Mouse (Mus musculus) midbrain, postnatal 0 days (tissue): Measurements from ENCODE around the gene Gm20075. TPM values are rescaled to one million over a fixed set of nuclear protein-coding genes. Genes with fewer than 3 reads are reported as not detected.
"Not testable (repeated sequence)": the region's sequence is repeated elsewhere in the genome, so short reads cannot be mapped to it uniquely, and the experiment has no call there.

Experiments
- ATAC-seq: fragments of 200-750 bp; cut with Nextera tagmentation; 2 replicates; pipeline ENCODE4 v1.8.0; 2017; ENCODE audit warnings: moderate number of reproducible peaks, mild to moderate bottlenecking, moderate TSS enrichment, moderate library complexity; ENCODE audit not compliant: low FRiP score
- DNase-seq: peaks from one replicate; pipeline ENCODE4 v3.0.0-alpha.2; 2015; ENCODE audit warnings: low spot score
- H3K27ac ChIP-seq: fragments of 300-500 bp; sonication (generic); 2 replicates; pipeline ENCODE4 v1.5.1; 2014; ENCODE audit warnings: low read depth, mild to moderate bottlenecking, low read length, mixed read lengths
- H3K27me3 ChIP-seq: fragments of 300-500 bp; sonication (generic); 2 replicates; pipeline ENCODE4 v1.6.1; 2014; ENCODE audit warnings: low read length, control low read depth, mixed read lengths; ENCODE audit not compliant: insufficient read depth
- H3K36me3 ChIP-seq: fragments of 300-500 bp; sonication (generic); 2 replicates; pipeline ENCODE4 v1.6.1; 2014; ENCODE audit warnings: low read length, control low read depth, mixed read lengths; ENCODE audit not compliant: insufficient read depth
- H3K4me1 ChIP-seq: fragments of 300-500 bp; sonication (generic); 2 replicates; pipeline ENCODE4 v1.6.1; 2014; ENCODE audit warnings: mild to moderate bottlenecking, control low read depth, antibody characterized with exemption, low read length, mixed read lengths; ENCODE audit not compliant: insufficient read depth
- H3K4me2 ChIP-seq: fragments of 300-500 bp; sonication (generic); 2 replicates; pipeline ENCODE4 v1.6.1; 2014; ENCODE audit warnings: low read depth, mild to moderate bottlenecking, low read length, mixed read lengths; ENCODE audit not compliant: poor library complexity, severe bottlenecking
- H3K4me3 ChIP-seq: fragments of 300-500 bp; sonication (generic); 2 replicates; pipeline ENCODE4 v1.5.1; 2014; ENCODE audit warnings: low read depth, mild to moderate bottlenecking, low read length, moderate library complexity
- H3K9ac ChIP-seq: fragments of 300-500 bp; sonication (generic); replicated peaks from 2 replicates; pipeline ENCODE4 v1.6.1; 2014; ENCODE audit warnings: mild to moderate bottlenecking, low read length, moderate library complexity, mixed read lengths; ENCODE audit not compliant: poor library complexity, severe bottlenecking
- H3K9me3 ChIP-seq: fragments of 300-500 bp; sonication (generic); 2 replicates; pipeline ENCODE4 v1.6.1; 2016; ENCODE audit warnings: low read length, control low read depth
- CTCF ChIP-seq: IDR thresholded peaks from 2 replicates; pipeline ENCODE4 v1.5.1; 2016; ENCODE audit warnings: antibody characterized with exemption, mild to moderate bottlenecking
- WGBS: fragments of 180-500 bp; shearing (Covaris S2); extraction: QIAGEN DNeasy Blood & Tissue Kit; methylation state at CpG from one replicate; pipeline ENCODE4 v1.1.7; 2014; 5-methylcytosine and 5-hydroxymethylcytosine counted together
- polyA plus RNA-seq: library from polyadenylated mRNA; unstranded; fragments of >200 nt; fragmentation: Nextera tagmentation; extraction: Ambion mirVana; gene quantifications from 2 replicates; pipeline ENCODE4 v1.2.1, GENCODE M21; 2015
- total RNA-seq: library from RNA; depleted of rRNA; stranded (reverse); fragments of >200 nt; gene quantifications from 2 replicates; pipeline ENCODE4 v1.2.3, GENCODE M21; 2014

Gm20075 gene
- total and polyA plus RNA-seq, 2 experiments from 2014 or later: 4.5 to 11.3 TPM

- 97% methylated on average over 4 of the region's 4 CpGs for WGBS
- Histone ChIP-seq H3K27ac (no peak overlapping the region), H3K9me3 (no peaks in the 10 kb centered on the region), H3K4me1 (no peaks in the 10 kb centered on the region), H3K9ac (no peak overlapping the region), H3K36me3 (no peaks in the 10 kb centered on the region), H3K27me3 (no peaks in the 10 kb centered on the region), H3K4me3 (no peak overlapping the region), H3K4me2 (no peak overlapping the region)
- DNase-seq: no peak
- no peak for TF ChIP-seq CTCF
- ATAC-seq: no peak
Observed at GRCm38 (mm10) chr13:96106367-96106766, 25.2 kb upstream of the Gm20075 start.

GRCm38 (mm10) chr13:96090929-96091328, 9.8 kb upstream of the Gm20075 start:
- DNase-seq: no peak
- H3K9me3 ChIP-seq: no peaks in the 10 kb centered on the region
- no peaks in the 10 kb centered on the region for H3K36me3 ChIP-seq
- H3K4me2 ChIP-seq: no peak overlapping the region
- ATAC-seq: no peak
- H3K9ac ChIP-seq: no peak overlapping the region
- no peak overlapping the region for H3K27ac ChIP-seq
- 68% methylated on average over 4 of the region's 4 CpGs for WGBS
- no peak for TF ChIP-seq CTCF
- no peak overlapping the region for H3K4me3 ChIP-seq
- no peaks in the 10 kb centered on the region for H3K4me1 ChIP-seq
- H3K27me3 ChIP-seq: no peaks in the 10 kb centered on the region

- ATAC-seq: no peak
- no peak for TF ChIP-seq CTCF
- H3K27ac ChIP-seq: no peak overlapping the region
- no peaks in the 10 kb centered on the region for H3K9me3 ChIP-seq
- peak; percentile 12 for DNase-seq
- WGBS: 80% methylated on average over 7 of the region's 7 CpGs
- no peak overlapping the region for H3K4me3 ChIP-seq
- no peaks in the 10 kb centered on the region for H3K4me1 ChIP-seq
- H3K36me3 ChIP-seq: no peaks in the 10 kb centered on the region
- no peak overlapping the region for H3K9ac ChIP-seq
- H3K4me2 ChIP-seq: no peak overlapping the region
- H3K27me3 ChIP-seq: no peaks in the 10 kb centered on the region
Observed at GRCm38 (mm10) chr13:96085581-96086302, 4.6 kb upstream of the Gm20075 start.

- DNase-seq, H3K9me3 ChIP-seq, H3K9ac ChIP-seq, H3K27me3 ChIP-seq, H3K27ac ChIP-seq, H3K4me3 ChIP-seq, H3K36me3 ChIP-seq, H3K4me2 ChIP-seq, H3K4me1 ChIP-seq, ATAC-seq: not testable (repeated sequence)
- 94% methylated on average over 1 of the region's 1 CpGs for WGBS
Observed at GRCm38 (mm10) chr13:96081754-96082153, 578 bp upstream of the Gm20075 start, which contains the start of gene Gm17190. TSS of gene Gm17190 (plus strand) at chr13:96082054.

GRCm38 (mm10) chr13:96073555-96073954, 7.6 kb downstream of the Gm20075 start:
- no peaks in the 10 kb centered on the region for H3K27me3 ChIP-seq
- no peak overlapping the region for H3K27ac ChIP-seq
- H3K4me2 ChIP-seq: no peak overlapping the region
- H3K9me3 ChIP-seq: no peaks in the 10 kb centered on the region
- no peaks in the 10 kb centered on the region for H3K4me1 ChIP-seq
- no peak for TF ChIP-seq CTCF
- no peak overlapping the region for H3K9ac ChIP-seq
- DNase-seq (peak; percentile 34), ATAC-seq (no peak)
- WGBS: 48% methylated on average over 8 of the region's 8 CpGs
- no peak overlapping the region for H3K4me3 ChIP-seq
- H3K36me3 ChIP-seq: no peaks in the 10 kb centered on the region

GRCm38 (mm10) chr13:96052755-96053154, 28.4 kb downstream of the Gm20075 start:
- Histone ChIP-seq H3K9me3 (no peaks in the 10 kb centered on the region), H3K27me3 (no peaks in the 10 kb centered on the region), H3K27ac (no peak overlapping the region), H3K9ac (no peak overlapping the region), H3K4me1 (no peaks in the 10 kb centered on the region), H3K36me3 (no peaks in the 10 kb centered on the region), H3K4me3 (no peak overlapping the region), H3K4me2 (no peak overlapping the region)
- DNase-seq (no peak), ATAC-seq (no peak)
- TF ChIP-seq CTCF: no peak
- 89% methylated on average over 3 of the region's 3 CpGs for WGBS
